Mouse (Mus musculus): ENCODE data around the gene Slc1a1. TPM values are rescaled to one million over a fixed set of nuclear protein-coding genes. Genes with fewer than 3 reads are reported as not detected.

Gene Slc1a1
- polyA plus RNA-seq, 1 experiment from 2014 or later = 0.27 TPM

GRCm38 (mm10) chr19:28908693-28909092 lies 73.8 kb downstream of the Slc1a1 start:
- Histone ChIP-seq H3K4me2 (replicated peaks; ENCODE audit: low read depth, low read length) (no peak overlapping the region), H3K9ac (replicated peaks; ENCODE audit: low read depth, low read length) (no peak overlapping the region), H3K4me1 (ENCODE audit: control insufficient read depth, insufficient read depth, low read length) (no peaks in the 10 kb centered on the region), H3K4me3 (ENCODE audit: low read depth, low read length) (no peak overlapping the region), H3K27me3 (ENCODE audit: control insufficient read depth, insufficient read depth, low read length) (no peaks in the 10 kb centered on the region), H3K27ac (ENCODE audit: low read length) (no peak overlapping the region), H3K36me3 (ENCODE audit: control insufficient read depth, insufficient read depth, low read length) (no peaks in the 10 kb centered on the region), H3K9me3 (ENCODE audit: control insufficient read depth, low read depth, low read length) (no peaks in the 10 kb centered on the region)
- no peak for ATAC-seq (ENCODE audit: insufficient number of reproducible peaks, insufficient read depth, low FRiP score, low read depth)
- 64% methylated on average over 9 of the region's 9 CpGs for WGBS

- 83% methylated on average over 6 of the region's 6 CpGs for WGBS
Measured at GRCm38 (mm10) chr19:28914598-28914997, 79.7 kb downstream of the Slc1a1 start.

GRCm38 (mm10) chr19:28915602-28916250 lies 80.9 kb downstream of the Slc1a1 start:
- Histone ChIP-seq H3K4me2 (replicated peaks; ENCODE audit: low read depth, low read length) (no peak overlapping the region), H3K9me3 (ENCODE audit: control insufficient read depth, low read depth, low read length) (no peaks in the 10 kb centered on the region), H3K4me1 (ENCODE audit: control insufficient read depth, insufficient read depth, low read length) (no peaks in the 10 kb centered on the region; the same call in 1 of the 2 replicates), H3K9ac (replicated peaks; ENCODE audit: low read depth, low read length) (no peak overlapping the region), H3K27ac (ENCODE audit: low read length) (no peak overlapping the region), H3K4me3 (ENCODE audit: low read depth, low read length) (no peak overlapping the region), H3K27me3 (ENCODE audit: control insufficient read depth, insufficient read depth, low read length) (no peaks in the 10 kb centered on the region), H3K36me3 (ENCODE audit: control insufficient read depth, insufficient read depth, low read length) (no peaks in the 10 kb centered on the region)
- WGBS = 65% methylated on average over 2 of the region's 2 CpGs
- no peak for ATAC-seq (ENCODE audit: insufficient number of reproducible peaks, insufficient read depth, low FRiP score, low read depth)

More at GRCm38 (mm10) chr19:28914598-28914997, 79.7 kb downstream of the Slc1a1 start:
- ATAC-seq (ENCODE audit: insufficient number of reproducible peaks, insufficient read depth, low FRiP score, low read depth) = no peak
- H3K27ac ChIP-seq (ENCODE audit: low read length) = no peak overlapping the region
- no peaks in the 10 kb centered on the region for H3K36me3 ChIP-seq (ENCODE audit: control insufficient read depth, insufficient read depth, low read length)
- H3K9ac ChIP-seq (replicated peaks; ENCODE audit: low read depth, low read length) = no peak overlapping the region
- no peak overlapping the region for H3K4me2 ChIP-seq (replicated peaks; ENCODE audit: low read depth, low read length)
- H3K4me1 ChIP-seq (ENCODE audit: control insufficient read depth, insufficient read depth, low read length) = no peaks in the 10 kb centered on the region; the same call in 1 of the 2 replicates
- no peak overlapping the region for H3K4me3 ChIP-seq (ENCODE audit: low read depth, low read length)
- no peaks in the 10 kb centered on the region for H3K27me3 ChIP-seq (ENCODE audit: control insufficient read depth, insufficient read depth, low read length)
- no peaks in the 10 kb centered on the region for H3K9me3 ChIP-seq (ENCODE audit: control insufficient read depth, low read depth, low read length)

GRCm38 (mm10) chr19:28916492-28916891 lies 81.6 kb downstream of the Slc1a1 start:
- no peaks in the 10 kb centered on the region; the same call in 1 of the 2 replicates for H3K4me1 ChIP-seq (ENCODE audit: control insufficient read depth, insufficient read depth, low read length)
- no peak for ATAC-seq (ENCODE audit: insufficient number of reproducible peaks, insufficient read depth, low FRiP score, low read depth)
- 21% methylated on average over 4 of the region's 4 CpGs for WGBS
- H3K4me3 ChIP-seq (ENCODE audit: low read depth, low read length) = no peak overlapping the region
- no peak overlapping the region for H3K4me2 ChIP-seq (replicated peaks; ENCODE audit: low read depth, low read length)
- no peaks in the 10 kb centered on the region for H3K27me3 ChIP-seq (ENCODE audit: control insufficient read depth, insufficient read depth, low read length)
- H3K36me3 ChIP-seq (ENCODE audit: control insufficient read depth, insufficient read depth, low read length) = no peaks in the 10 kb centered on the region
- H3K27ac ChIP-seq (ENCODE audit: low read length) = no peak overlapping the region
- H3K9ac ChIP-seq (replicated peaks; ENCODE audit: low read depth, low read length) = no peak overlapping the region
- no peaks in the 10 kb centered on the region for H3K9me3 ChIP-seq (ENCODE audit: control insufficient read depth, low read depth, low read length)

GRCm38 (mm10) chr19:28917839-28918238 lies 83.0 kb downstream of the Slc1a1 start:
- no peak overlapping the region for H3K4me3 ChIP-seq (ENCODE audit: low read depth, low read length)
- no peak overlapping the region for H3K27ac ChIP-seq (ENCODE audit: low read length)
- ATAC-seq (ENCODE audit: insufficient number of reproducible peaks, insufficient read depth, low FRiP score, low read depth) = no peak
- H3K36me3 ChIP-seq (ENCODE audit: control insufficient read depth, insufficient read depth, low read length) = no peaks in the 10 kb centered on the region
- no peaks in the 10 kb centered on the region for H3K9me3 ChIP-seq (ENCODE audit: control insufficient read depth, low read depth, low read length)
- 84% methylated on average over 5 of the region's 5 CpGs for WGBS
- no peak overlapping the region for H3K9ac ChIP-seq (replicated peaks; ENCODE audit: low read depth, low read length)
- no peaks in the 10 kb centered on the region; the same call in 1 of the 2 replicates for H3K4me1 ChIP-seq (ENCODE audit: control insufficient read depth, insufficient read depth, low read length)
- H3K4me2 ChIP-seq (replicated peaks; ENCODE audit: low read depth, low read length) = no peak overlapping the region
- no peaks in the 10 kb centered on the region for H3K27me3 ChIP-seq (ENCODE audit: control insufficient read depth, insufficient read depth, low read length)

GRCm38 (mm10) chr19:28926366-28926765 lies 91.5 kb downstream of the Slc1a1 start:
- Histone ChIP-seq H3K4me3 (ENCODE audit: low read depth, low read length) (no peak overlapping the region), H3K9me3 (ENCODE audit: control insufficient read depth, low read depth, low read length) (no peaks in the 10 kb centered on the region), H3K4me2 (replicated peaks; ENCODE audit: low read depth, low read length) (no peak overlapping the region), H3K27me3 (ENCODE audit: control insufficient read depth, insufficient read depth, low read length) (no peaks in the 10 kb centered on the region), H3K4me1 (ENCODE audit: control insufficient read depth, insufficient read depth, low read length) (no peaks in the 10 kb centered on the region), H3K27ac (ENCODE audit: low read length) (no peak overlapping the region), H3K9ac (replicated peaks; ENCODE audit: low read depth, low read length) (no peak overlapping the region), H3K36me3 (ENCODE audit: control insufficient read depth, insufficient read depth, low read length) (no peaks in the 10 kb centered on the region)
- no peak for ATAC-seq (ENCODE audit: insufficient number of reproducible peaks, insufficient read depth, low FRiP score, low read depth)
- WGBS = 84% methylated on average over 5 of the region's 5 CpGs

- no peaks in the 10 kb centered on the region for H3K4me1 ChIP-seq (ENCODE audit: control insufficient read depth, insufficient read depth, low read length)
- H3K36me3 ChIP-seq (ENCODE audit: control insufficient read depth, insufficient read depth, low read length) = no peaks in the 10 kb centered on the region
- no peak overlapping the region for H3K4me2 ChIP-seq (replicated peaks; ENCODE audit: low read depth, low read length)
- H3K9me3 ChIP-seq (ENCODE audit: control insufficient read depth, low read depth, low read length) = no peaks in the 10 kb centered on the region
- H3K4me3 ChIP-seq (ENCODE audit: low read depth, low read length) = no peak overlapping the region
- no peak for ATAC-seq (ENCODE audit: insufficient number of reproducible peaks, insufficient read depth, low FRiP score, low read depth)
- no peak overlapping the region for H3K9ac ChIP-seq (replicated peaks; ENCODE audit: low read depth, low read length)
- 49% methylated on average over 4 of the region's 4 CpGs for WGBS
- H3K27ac ChIP-seq (ENCODE audit: low read length) = no peak overlapping the region
- no peaks in the 10 kb centered on the region for H3K27me3 ChIP-seq (ENCODE audit: control insufficient read depth, insufficient read depth, low read length)
Measured at GRCm38 (mm10) chr19:28927396-28927795, 92.5 kb downstream of the Slc1a1 start.

GRCm38 (mm10) chr19:28929034-28929433 lies 94.2 kb downstream of the Slc1a1 start:
- no peak overlapping the region for H3K4me2 ChIP-seq (replicated peaks; ENCODE audit: low read depth, low read length)
- no peak for ATAC-seq (ENCODE audit: insufficient number of reproducible peaks, insufficient read depth, low FRiP score, low read depth)
- no peak overlapping the region for H3K27ac ChIP-seq (ENCODE audit: low read length)

GRCm38 (mm10) chr19:28934897-28935296 lies 100.0 kb downstream of the Slc1a1 start:
- Histone ChIP-seq H3K9ac (replicated peaks; ENCODE audit: low read depth, low read length) (no peak overlapping the region), H3K4me2 (replicated peaks; ENCODE audit: low read depth, low read length) (no peak overlapping the region), H3K27me3 (ENCODE audit: control insufficient read depth, insufficient read depth, low read length) (no peaks in the 10 kb centered on the region), H3K36me3 (ENCODE audit: control insufficient read depth, insufficient read depth, low read length) (no peaks in the 10 kb centered on the region), H3K4me3 (ENCODE audit: low read depth, low read length) (no peak overlapping the region), H3K4me1 (ENCODE audit: control insufficient read depth, insufficient read depth, low read length) (no peaks in the 10 kb centered on the region), H3K9me3 (ENCODE audit: control insufficient read depth, low read depth, low read length) (no peaks in the 10 kb centered on the region), H3K27ac (ENCODE audit: low read length) (no peak overlapping the region)
- 84% methylated on average over 3 of the region's 3 CpGs for WGBS
- ATAC-seq (ENCODE audit: insufficient number of reproducible peaks, insufficient read depth, low FRiP score, low read depth) = no peak

More at GRCm38 (mm10) chr19:28929034-28929433, 94.2 kb downstream of the Slc1a1 start:
- Histone ChIP-seq H3K4me3 (ENCODE audit: low read depth, low read length) (no peak overlapping the region), H3K36me3 (ENCODE audit: control insufficient read depth, insufficient read depth, low read length) (no peaks in the 10 kb centered on the region), H3K27me3 (ENCODE audit: control insufficient read depth, insufficient read depth, low read length) (no peaks in the 10 kb centered on the region), H3K9ac (replicated peaks; ENCODE audit: low read depth, low read length) (no peak overlapping the region), H3K4me1 (ENCODE audit: control insufficient read depth, insufficient read depth, low read length) (no peaks in the 10 kb centered on the region), H3K9me3 (ENCODE audit: control insufficient read depth, low read depth, low read length) (no peaks in the 10 kb centered on the region)
